Mouse (Mus musculus) midbrain, embryonic 15.5 days (tissue): ENCODE data around the gene Vps45. TPM values are rescaled to one million over a fixed set of nuclear protein-coding genes. Genes with fewer than 3 reads are reported as not detected.
"Not testable (repeated sequence)": the region's sequence is repeated elsewhere in the genome, so short reads cannot be mapped to it uniquely, and the experiment has no call there.

ENCODE experiments used
- ATAC-seq: fragments of 200-750 bp; cut with Nextera tagmentation; replicated peaks from 2 replicates; pipeline ENCODE4 v1.8.0; 2017; ENCODE audit warnings: moderate TSS enrichment
- H3K27ac ChIP-seq: fragments of 300-500 bp; sonication (generic); 2 replicates; pipeline ENCODE4 v1.5.1; 2015; ENCODE audit warnings: mild to moderate bottlenecking, inconsistent platforms
- H3K27me3 ChIP-seq: fragments of 300-500 bp; sonication (generic); replicated peaks from 2 replicates; pipeline ENCODE4 v1.6.1; 2015; ENCODE audit warnings: inconsistent platforms
- H3K36me3 ChIP-seq: fragments of 300-500 bp; sonication (generic); replicated peaks from 2 replicates; pipeline ENCODE4 v1.6.1; 2015; ENCODE audit warnings: inconsistent platforms
- H3K4me1 ChIP-seq: fragments of 300-500 bp; sonication (generic); 2 replicates; pipeline ENCODE4 v1.6.1; 2015; ENCODE audit warnings: inconsistent platforms
- H3K4me2 ChIP-seq: fragments of 300-500 bp; sonication (generic); 2 replicates; pipeline ENCODE4 v1.6.1; 2015; ENCODE audit warnings: inconsistent platforms, mild to moderate bottlenecking, moderate library complexity
- H3K4me3 ChIP-seq: fragments of 300-500 bp; sonication (generic); 2 replicates; pipeline ENCODE4 v1.5.1; 2015; ENCODE audit warnings: mild to moderate bottlenecking, inconsistent platforms
- H3K9ac ChIP-seq: fragments of 300-500 bp; sonication (generic); 2 replicates; pipeline ENCODE4 v1.6.1; 2015; ENCODE audit warnings: mild to moderate bottlenecking, inconsistent platforms
- H3K9me3 ChIP-seq: fragments of 300-500 bp; sonication (generic); 2 replicates; pipeline ENCODE4 v1.6.1; 2016; ENCODE audit warnings: inconsistent platforms
- WGBS: fragments of 180-500 bp; shearing (Covaris S2); methylation state at CpG from one replicate; pipeline ENCODE4 v1.1.7; 2015; ENCODE audit warnings: mixed read lengths; 5-methylcytosine and 5-hydroxymethylcytosine counted together
- polyA plus RNA-seq: library from polyadenylated mRNA; unstranded; fragments of >200 nt; fragmentation: Nextera tagmentation; extraction: Ambion mirVana; gene quantifications from 2 replicates; pipeline ENCODE4 v1.2.1, GENCODE M21; 2015

The Vps45 gene
- polyA plus RNA-seq, 1 experiment from 2014 or later: 65.6 TPM

GRCm38 (mm10) chr3:96051186-96051585, 7.1 kb downstream of the Vps45 start:
- no peak overlapping the region for H3K27ac ChIP-seq
- 73% methylated on average over 4 of the region's 4 CpGs for WGBS
- H3K9me3 ChIP-seq: no peaks in the 10 kb centered on the region
- peaks cover 8% of the 10 kb centered on the region; the same call in 1 of the 2 replicates for H3K4me1 ChIP-seq
- peaks cover 16% of the 10 kb centered on the region; the same call in 1 of the 2 replicates for H3K36me3 ChIP-seq
- H3K4me2 ChIP-seq: no peak overlapping the region
- no peak overlapping the region for H3K4me3 ChIP-seq
- no peaks in the 10 kb centered on the region for H3K27me3 ChIP-seq
- H3K9ac ChIP-seq: no peak overlapping the region
- no peak for ATAC-seq

DNA sequence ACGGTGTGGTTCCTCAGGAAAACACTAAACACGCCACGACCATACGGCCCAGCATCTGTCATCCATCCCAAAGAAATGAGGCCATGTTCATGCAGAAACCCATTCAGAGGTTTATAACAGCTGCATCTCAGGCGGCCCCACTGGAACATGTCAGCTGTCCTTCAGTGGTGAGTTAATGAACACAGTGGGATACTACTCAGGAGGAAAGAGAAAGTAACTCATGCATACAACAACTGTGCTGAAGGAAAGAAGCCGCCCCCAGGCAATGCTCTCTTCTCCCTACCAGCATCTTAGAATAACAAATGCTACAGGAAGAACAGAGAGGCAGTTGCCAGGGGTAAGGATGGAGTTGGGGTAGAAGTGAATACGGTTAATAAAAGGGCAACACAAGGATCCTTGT, 7.5 kb downstream of the Vps45 start:
- WGBS: 78% methylated on average over 7 of the region's 7 CpGs
- no peak overlapping the region for H3K4me3 ChIP-seq
- H3K27ac ChIP-seq: no peak overlapping the region
- no peaks in the 10 kb centered on the region for H3K9me3 ChIP-seq
- H3K27me3 ChIP-seq: no peaks in the 10 kb centered on the region
- peaks cover 20% of the 10 kb centered on the region; the same call in 1 of the 2 replicates for H3K36me3 ChIP-seq
- H3K4me2 ChIP-seq: no peak overlapping the region
- no peak overlapping the region for H3K9ac ChIP-seq
- 0 out of 2 replicates have a peak, but pooled peaks cover 5% of the 10 kb centered on the region for H3K4me1 ChIP-seq
- no peak for ATAC-seq

DNA sequence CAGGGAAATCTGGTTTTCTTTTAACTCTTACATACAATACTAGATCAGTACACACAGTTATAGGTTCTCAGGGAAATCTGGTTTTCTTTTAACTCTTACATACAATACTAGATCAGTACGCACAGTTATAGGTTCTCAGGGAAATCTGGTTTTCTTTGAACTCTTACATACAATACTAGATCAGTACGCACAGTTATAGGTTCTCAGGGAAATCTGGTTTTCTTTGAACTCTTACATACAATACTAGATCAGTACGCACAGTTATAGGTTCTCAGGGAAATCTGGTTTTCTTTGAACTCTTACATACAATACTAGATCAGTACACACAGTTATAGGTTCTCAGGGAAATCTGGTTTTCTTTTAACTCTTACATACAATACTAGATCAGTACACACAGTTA, 13.7 kb downstream of the Vps45 start:
- not testable (repeated sequence) for H3K27ac ChIP-seq, ATAC-seq, H3K4me1 ChIP-seq, H3K9me3 ChIP-seq, H3K4me2 ChIP-seq, H3K9ac ChIP-seq, H3K4me3 ChIP-seq, H3K27me3 ChIP-seq
- WGBS: 82% methylated on average over 3 of the region's 3 CpGs
- H3K36me3 ChIP-seq: peaks cover 18% of the 10 kb centered on the region; the same call in 1 of the 2 replicates

DNA sequence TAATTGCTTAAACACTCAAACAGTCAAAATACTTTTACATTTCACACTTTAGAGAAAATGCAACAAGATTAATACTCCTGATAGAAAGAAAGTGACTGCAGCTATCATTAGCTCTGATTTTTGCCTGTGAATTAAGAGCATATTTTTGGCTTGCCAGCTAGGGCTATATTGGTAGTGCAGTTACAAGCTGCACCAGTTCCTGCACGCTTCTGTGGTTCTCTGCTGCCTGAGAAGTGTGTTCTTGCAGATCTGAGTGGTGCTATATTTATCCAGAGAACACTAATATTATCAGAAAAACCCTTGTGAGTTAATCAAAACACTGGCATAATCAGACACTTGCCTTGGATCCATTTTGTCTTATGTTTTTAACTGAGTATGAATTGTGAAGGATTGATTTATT, 15.2 kb downstream of the Vps45 start:
- Histone ChIP-seq H3K4me1 (no peaks in the 10 kb centered on the region), H3K27me3 (no peaks in the 10 kb centered on the region), H3K9me3 (no peaks in the 10 kb centered on the region), H3K27ac (no peak overlapping the region), H3K4me3 (no peak overlapping the region), H3K9ac (no peak overlapping the region), H3K4me2 (no peak overlapping the region), H3K36me3 (peaks cover 15% of the 10 kb centered on the region; the same call in 1 of the 2 replicates)
- ATAC-seq: no peak
- 70% methylated on average over 1 of the region's 1 CpGs for WGBS

DNA sequence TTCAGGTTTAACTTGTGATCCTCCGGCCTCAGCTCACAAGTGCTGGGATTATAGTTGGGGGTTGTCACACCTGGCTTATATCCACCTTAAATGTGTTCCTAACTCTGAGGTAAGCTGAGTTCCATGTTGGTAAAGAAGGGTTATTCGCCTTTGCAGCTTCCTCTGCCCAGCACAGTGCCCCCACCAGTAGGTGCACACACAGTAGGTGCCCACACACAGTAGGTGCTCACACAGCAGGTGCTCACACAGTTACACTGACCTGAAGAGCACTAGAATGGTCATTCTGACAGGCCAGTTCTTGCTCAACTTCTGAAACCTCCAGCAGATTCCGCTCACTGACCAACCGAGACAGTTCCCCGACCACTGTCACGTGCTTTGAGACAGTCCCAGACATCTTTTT, 17.2 kb downstream of the Vps45 start:
- 92% methylated on average over 6 of the region's 6 CpGs for WGBS
- Histone ChIP-seq H3K9me3 (no peaks in the 10 kb centered on the region), H3K36me3 (peaks cover 11% of the 10 kb centered on the region; the same call in 1 of the 2 replicates), H3K4me1 (no peaks in the 10 kb centered on the region), H3K27me3 (no peaks in the 10 kb centered on the region), H3K27ac (no peak overlapping the region), H3K4me2 (no peak overlapping the region), H3K9ac (no peak overlapping the region), H3K4me3 (no peak overlapping the region)
- no peak for ATAC-seq

DNA sequence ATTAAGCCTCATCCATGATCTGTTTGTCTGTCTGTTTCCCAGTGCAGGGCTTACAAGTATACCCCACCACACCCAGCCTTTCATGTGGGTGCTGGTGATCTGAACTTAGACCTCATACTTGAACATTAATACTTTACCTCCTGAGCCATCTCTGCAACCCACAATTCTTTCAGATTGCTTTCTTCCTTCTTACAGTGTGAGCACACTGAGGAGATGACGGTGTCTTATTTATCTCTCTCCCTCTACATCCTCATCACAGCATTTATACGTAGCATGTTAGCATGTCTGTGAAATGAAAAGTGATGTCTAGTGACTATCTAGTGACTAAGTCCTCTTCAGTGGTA, 17.6 kb downstream of the Vps45 start:
- no peaks in the 10 kb centered on the region for H3K27me3 ChIP-seq
- no peak overlapping the region for H3K27ac ChIP-seq
- ATAC-seq: no peak
- H3K36me3 ChIP-seq: peaks cover 7% of the 10 kb centered on the region; the same call in 1 of the 2 replicates
- H3K9ac ChIP-seq: no peak overlapping the region
- 96% methylated on average over 2 of the region's 2 CpGs for WGBS
- H3K4me1 ChIP-seq: no peaks in the 10 kb centered on the region
- no peaks in the 10 kb centered on the region for H3K9me3 ChIP-seq
- H3K4me2 ChIP-seq: no peak overlapping the region
- no peak overlapping the region for H3K4me3 ChIP-seq

DNA sequence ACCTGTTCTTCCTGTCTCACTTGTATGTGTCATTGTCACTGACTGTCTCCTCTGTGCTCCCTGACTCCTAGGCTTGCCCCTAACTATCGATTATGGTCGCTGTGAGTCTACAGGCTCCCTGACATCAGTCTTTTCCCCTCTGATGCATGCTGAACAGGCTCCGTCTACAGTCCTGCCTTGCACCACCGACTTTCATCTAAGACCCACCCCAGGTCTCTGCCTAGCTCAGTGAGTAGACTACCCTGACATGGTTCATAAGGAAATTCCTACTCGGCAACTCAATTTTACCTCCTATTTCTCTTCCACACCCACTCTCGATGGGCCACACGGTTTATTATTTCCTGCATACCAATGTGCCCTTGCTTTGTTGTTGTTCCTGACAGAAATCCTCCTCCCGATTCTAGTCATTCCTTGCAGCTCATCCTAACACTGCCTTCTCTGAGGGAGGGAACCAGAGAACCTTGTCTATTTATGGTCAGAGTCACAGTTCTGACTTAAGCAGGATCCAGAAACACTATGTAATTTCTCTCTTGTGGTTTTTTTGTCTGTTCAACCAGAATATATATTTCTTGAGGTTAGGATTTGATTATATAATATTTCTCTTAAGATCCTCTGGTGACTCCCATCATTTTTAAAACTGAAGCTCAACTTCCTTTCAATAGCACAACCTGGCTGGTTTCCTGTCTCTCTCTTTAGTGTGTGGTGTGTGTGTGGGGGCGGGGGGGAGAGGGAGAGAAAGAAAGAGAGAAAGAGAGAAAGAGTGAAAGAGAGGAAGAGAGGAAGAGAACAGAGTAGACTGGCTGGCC, 18.2 kb downstream of the Vps45 start:
- Histone ChIP-seq H3K9ac (no peak overlapping the region), H3K36me3 (peaks cover 1% of the 10 kb centered on the region; the same call in 1 of the 2 replicates), H3K27me3 (no peaks in the 10 kb centered on the region), H3K27ac (no peak overlapping the region), H3K4me2 (no peak overlapping the region), H3K4me1 (no peaks in the 10 kb centered on the region), H3K4me3 (no peak overlapping the region), H3K9me3 (no peaks in the 10 kb centered on the region)
- no peak for ATAC-seq
- 83% methylated on average over 9 of the region's 9 CpGs for WGBS

- WGBS: 94% methylated on average over 4 of the region's 4 CpGs
Measured at GRCm38 (mm10) chr3:96038851-96039250, 19.4 kb downstream of the Vps45 start.

GRCm38 (mm10) chr3:96038156-96038555, 20.1 kb downstream of the Vps45 start:
- no peaks in the 10 kb centered on the region for H3K27me3 ChIP-seq
- peaks cover under 1% of the 10 kb centered on the region; the same call in 1 of the 2 replicates for H3K36me3 ChIP-seq
- no peaks in the 10 kb centered on the region for H3K9me3 ChIP-seq
- ATAC-seq: no peak
- 91% methylated on average over 5 of the region's 5 CpGs for WGBS
- no peak overlapping the region for H3K4me3 ChIP-seq
- H3K4me2 ChIP-seq: no peak overlapping the region
- H3K4me1 ChIP-seq: no peaks in the 10 kb centered on the region
- H3K9ac ChIP-seq: no peak overlapping the region
- H3K27ac ChIP-seq: no peak overlapping the region

More at GRCm38 (mm10) chr3:96038851-96039250, 19.4 kb downstream of the Vps45 start:
- Histone ChIP-seq H3K27me3 (no peaks in the 10 kb centered on the region), H3K9me3 (no peaks in the 10 kb centered on the region), H3K36me3 (no peaks in the 10 kb centered on the region; the same call in 1 of the 2 replicates), H3K9ac (no peak overlapping the region), H3K4me2 (no peak overlapping the region), H3K27ac (no peak overlapping the region), H3K4me1 (no peaks in the 10 kb centered on the region), H3K4me3 (no peak overlapping the region)
- no peak for ATAC-seq

DNA sequence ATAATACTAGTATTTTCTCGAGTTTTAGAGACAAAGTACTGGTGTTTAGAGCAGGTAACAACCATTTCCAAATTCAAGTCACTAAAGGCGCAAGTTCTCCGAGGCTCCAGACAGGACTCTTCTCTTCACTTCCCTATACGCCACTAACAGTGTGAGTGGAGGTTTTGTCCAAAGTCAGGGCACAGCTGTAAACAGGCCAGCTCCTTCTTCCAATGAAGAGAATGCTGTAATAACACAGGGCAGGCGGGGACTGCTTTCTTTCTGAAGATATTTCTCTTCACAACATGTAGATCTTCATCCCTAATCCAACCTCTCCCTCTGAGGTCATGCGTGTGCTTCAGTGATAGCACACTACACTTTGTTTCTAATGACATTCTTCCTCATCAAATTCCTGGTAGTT, 21.5 kb downstream of the Vps45 start:
- H3K4me1 ChIP-seq: no peaks in the 10 kb centered on the region
- WGBS: 89% methylated on average over 6 of the region's 6 CpGs
- H3K4me2 ChIP-seq: no peak overlapping the region
- H3K27me3 ChIP-seq: no peaks in the 10 kb centered on the region
- no peak overlapping the region for H3K9ac ChIP-seq
- H3K36me3 ChIP-seq: peaks cover 8% of the 10 kb centered on the region; the same call in 1 of the 2 replicates
- H3K4me3 ChIP-seq: no peak overlapping the region
- H3K9me3 ChIP-seq: no peaks in the 10 kb centered on the region
- no peak overlapping the region for H3K27ac ChIP-seq
- no peak for ATAC-seq

- ATAC-seq: no peak
Measured at GRCm38 (mm10) chr3:96033046-96033445, 25.2 kb downstream of the Vps45 start.

DNA sequence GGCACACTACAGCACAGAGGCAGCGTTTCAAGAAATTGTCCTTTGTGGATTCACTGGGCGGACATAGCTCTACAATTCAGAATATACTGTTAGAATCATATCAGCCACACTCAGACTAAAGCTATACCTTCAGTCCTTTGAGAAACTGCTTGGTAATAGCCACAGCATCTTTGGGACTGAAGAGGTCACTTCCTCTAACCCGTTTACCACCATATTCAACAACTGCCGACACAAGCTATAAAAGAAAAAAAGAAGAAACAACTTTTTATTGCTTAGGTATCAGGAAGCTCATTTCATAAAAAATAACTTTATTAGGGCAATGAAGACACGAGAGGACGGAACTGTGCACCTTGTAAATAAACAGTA, 25.6 kb downstream of the Vps45 start:
- Histone ChIP-seq H3K27me3 (no peaks in the 10 kb centered on the region), H3K36me3 (peaks cover 22% of the 10 kb centered on the region; the same call in 1 of the 2 replicates), H3K4me2 (no peak overlapping the region), H3K9ac (no peak overlapping the region), H3K27ac (no peak overlapping the region), H3K4me1 (no peaks in the 10 kb centered on the region), H3K4me3 (no peak overlapping the region), H3K9me3 (no peaks in the 10 kb centered on the region)
- WGBS: 91% methylated on average over 6 of the region's 6 CpGs
- ATAC-seq: no peak

More at GRCm38 (mm10) chr3:96033046-96033445, 25.2 kb downstream of the Vps45 start:
- H3K9me3 ChIP-seq: no peaks in the 10 kb centered on the region
- H3K9ac ChIP-seq: no peak overlapping the region
- H3K27ac ChIP-seq: no peak overlapping the region
- H3K4me1 ChIP-seq: no peaks in the 10 kb centered on the region
- no peaks in the 10 kb centered on the region for H3K27me3 ChIP-seq
- H3K4me3 ChIP-seq: no peak overlapping the region
- H3K4me2 ChIP-seq: no peak overlapping the region
- 85% methylated on average over 4 of the region's 4 CpGs for WGBS
- H3K36me3 ChIP-seq: peaks cover 22% of the 10 kb centered on the region; the same call in 1 of the 2 replicates
